Mouse (Mus musculus): ENCODE data around the gene Plk5. TPM values are rescaled to one million over a fixed set of nuclear protein-coding genes. Genes with fewer than 3 reads are reported as not detected.

Gene Plk5
- polyA plus RNA-seq, 1 experiment from 2014 or later: 2.9 TPM

DNA sequence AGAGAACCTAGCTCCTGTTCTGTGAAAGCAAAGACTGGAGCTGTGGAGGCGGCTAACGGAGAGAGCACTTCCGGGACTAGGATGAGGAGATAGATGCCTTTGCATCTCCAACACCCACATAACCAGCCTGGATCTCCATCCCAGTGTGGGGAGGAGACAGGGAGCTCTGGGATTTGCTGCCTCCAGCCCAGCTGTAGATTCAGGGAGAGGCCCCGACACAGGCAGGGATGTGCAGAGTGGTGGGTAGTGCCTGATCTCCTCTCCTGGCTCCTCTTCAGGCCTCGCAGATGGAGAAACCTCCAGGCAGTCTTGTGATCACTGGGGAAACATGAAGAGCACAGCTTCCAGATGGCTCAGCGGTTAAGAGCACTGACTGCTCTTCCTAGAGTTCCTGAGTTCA, 16.4 kb downstream of the Plk5 start:
- H3K27me3 ChIP-seq (ENCODE audit: control insufficient read depth, insufficient read depth, low read length): no peaks in the 10 kb centered on the region
- no peaks in the 10 kb centered on the region for H3K36me3 ChIP-seq (ENCODE audit: control insufficient read depth, insufficient read depth, low read length)
- no peak overlapping the region for H3K9ac ChIP-seq (replicated peaks; ENCODE audit: low read length)
- ATAC-seq (ENCODE audit: low FRiP score, low TSS enrichment) (no peak), DNase-seq (no peak)
- WGBS: 83% methylated on average over 6 of the region's 6 CpGs
- peaks cover 11% of the 10 kb centered on the region; the same call in 1 of the 2 replicates for H3K4me1 ChIP-seq (ENCODE audit: control insufficient read depth, insufficient read depth, low read length)
- no peak overlapping the region for H3K27ac ChIP-seq (replicated peaks; ENCODE audit: low read depth, low read length)
- H3K4me2 ChIP-seq (ENCODE audit: low read length): no peak overlapping the region
- no peaks in the 10 kb centered on the region for H3K9me3 ChIP-seq (ENCODE audit: control insufficient read depth, low read length)
- H3K4me3 ChIP-seq (replicated peaks; ENCODE audit: low read depth, low read length): no peak overlapping the region

GRCm38 (mm10) chr10:80374063-80374462, 17.8 kb downstream of the Plk5 start:
- ATAC-seq (ENCODE audit: low FRiP score, low TSS enrichment) (no peak), DNase-seq (peak; percentile 72)
- Histone ChIP-seq H3K9me3 (ENCODE audit: control insufficient read depth, low read length) (no peaks in the 10 kb centered on the region), H3K27ac (replicated peaks; ENCODE audit: low read depth, low read length) (no peak overlapping the region), H3K36me3 (ENCODE audit: control insufficient read depth, insufficient read depth, low read length) (peaks cover 1% of the 10 kb centered on the region), H3K27me3 (ENCODE audit: control insufficient read depth, insufficient read depth, low read length) (no peaks in the 10 kb centered on the region), H3K4me2 (ENCODE audit: low read length) (no peak overlapping the region), H3K4me1 (ENCODE audit: control insufficient read depth, insufficient read depth, low read length) (peaks cover 11% of the 10 kb centered on the region; the same call in 1 of the 2 replicates), H3K9ac (replicated peaks; ENCODE audit: low read length) (no peak overlapping the region), H3K4me3 (replicated peaks; ENCODE audit: low read depth, low read length) (no peak overlapping the region)
- 23% methylated on average over 6 of the region's 6 CpGs for WGBS

DNA sequence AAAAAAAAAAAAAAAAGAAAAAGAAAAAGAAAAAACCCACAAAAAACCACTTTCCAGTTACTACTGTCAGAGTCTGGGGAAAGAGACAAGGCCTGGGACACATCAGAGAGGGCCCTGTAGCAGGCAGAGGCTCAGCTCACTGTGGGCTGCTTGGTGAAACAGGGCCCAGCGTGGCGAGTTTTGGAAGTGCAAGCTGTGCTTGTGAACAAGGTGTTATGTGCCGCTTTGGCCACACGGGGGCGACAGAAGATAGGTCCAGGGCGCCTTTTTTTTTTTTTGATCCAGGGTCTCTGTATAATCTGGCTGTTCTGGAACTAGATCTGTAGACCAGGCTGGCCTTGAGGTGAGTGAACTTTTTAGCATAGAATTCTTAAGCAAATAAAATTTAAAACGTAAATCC, 19.9 kb downstream of the Plk5 start:
- peaks cover 20% of the 10 kb centered on the region for H3K36me3 ChIP-seq (ENCODE audit: control insufficient read depth, insufficient read depth, low read length)
- H3K9ac ChIP-seq (replicated peaks; ENCODE audit: low read length): no peak overlapping the region
- ATAC-seq (ENCODE audit: low FRiP score, low TSS enrichment): no peak
- H3K27ac ChIP-seq (replicated peaks; ENCODE audit: low read depth, low read length): no peak overlapping the region
- no peaks in the 10 kb centered on the region for H3K27me3 ChIP-seq (ENCODE audit: control insufficient read depth, insufficient read depth, low read length)
- H3K4me3 ChIP-seq (replicated peaks; ENCODE audit: low read depth, low read length): no peak overlapping the region
- H3K4me2 ChIP-seq (ENCODE audit: low read length): no peak overlapping the region
- no peaks in the 10 kb centered on the region for H3K9me3 ChIP-seq (ENCODE audit: control insufficient read depth, low read length)
- peaks cover 8% of the 10 kb centered on the region; the same call in 1 of the 2 replicates for H3K4me1 ChIP-seq (ENCODE audit: control insufficient read depth, insufficient read depth, low read length)
- peak; percentile 97 for DNase-seq
- under 1% methylated on average over 7 of the region's 7 CpGs for WGBS

DNA sequence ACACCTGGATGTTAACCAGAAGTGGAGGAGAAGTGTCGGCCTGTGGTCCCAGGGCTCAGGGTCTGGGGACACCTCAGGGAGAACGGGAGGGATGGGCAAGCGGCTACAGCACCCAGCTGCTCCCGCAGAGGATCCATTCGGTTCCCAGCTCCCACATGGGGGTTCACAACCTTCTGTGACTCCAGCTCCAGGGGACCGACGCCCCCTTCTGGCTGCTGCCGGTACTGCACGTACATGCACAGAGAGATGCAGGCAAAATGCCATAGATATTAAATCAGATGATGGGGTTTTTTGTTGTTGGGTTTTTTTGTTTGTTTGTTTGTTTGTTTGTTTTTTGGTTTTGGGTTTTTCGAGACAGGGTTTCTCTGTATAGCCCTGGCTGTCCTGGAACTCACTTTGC, 21.5 kb downstream of the Plk5 start:
- WGBS: 52% methylated on average over 10 of the region's 10 CpGs

DNA sequence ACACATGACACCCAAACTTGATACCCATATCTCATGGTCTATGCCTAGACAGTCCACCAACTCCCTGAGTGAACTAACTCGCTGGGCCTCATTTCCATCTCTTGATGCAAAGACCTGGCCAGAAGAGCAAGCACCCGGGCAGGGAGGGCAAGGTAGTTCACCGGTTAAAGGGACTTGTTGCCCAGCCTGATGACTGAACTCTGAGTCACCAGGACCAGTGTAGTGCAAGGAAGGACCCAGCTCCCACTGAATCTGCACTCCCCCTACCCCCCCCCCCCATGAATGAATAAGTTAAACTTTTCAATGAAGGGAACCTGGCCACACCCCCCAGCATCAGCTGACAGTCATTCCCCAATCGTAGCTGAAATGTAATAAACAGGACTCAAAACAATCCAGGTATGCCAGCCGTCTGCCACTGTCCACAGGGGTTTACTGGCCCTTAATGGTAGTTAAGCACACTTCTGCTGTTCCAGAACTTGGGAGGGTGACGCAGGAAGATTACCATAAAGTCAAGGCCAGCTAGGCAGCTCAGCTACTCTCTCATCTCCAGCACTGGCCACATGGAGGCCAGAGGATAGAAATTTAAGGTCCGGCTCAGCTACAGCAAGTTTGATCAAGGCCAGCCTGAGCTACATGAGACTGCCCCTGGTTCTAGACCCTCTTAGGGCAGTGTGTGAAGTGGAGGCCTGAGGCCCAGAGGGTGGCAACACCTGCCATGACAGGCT, 26.5 kb downstream of the Plk5 start:
- Histone ChIP-seq H3K27ac (replicated peaks; ENCODE audit: low read depth, low read length) (no peak overlapping the region), H3K27me3 (ENCODE audit: control insufficient read depth, insufficient read depth, low read length) (no peaks in the 10 kb centered on the region), H3K36me3 (ENCODE audit: control insufficient read depth, insufficient read depth, low read length) (peaks cover 61% of the 10 kb centered on the region), H3K9ac (replicated peaks; ENCODE audit: low read length) (no peak overlapping the region), H3K4me2 (ENCODE audit: low read length) (peak overlapping the region; percentile 98), H3K4me3 (replicated peaks; ENCODE audit: low read depth, low read length) (peak overlapping the region; percentile 82), H3K9me3 (ENCODE audit: control insufficient read depth, low read length) (no peaks in the 10 kb centered on the region), H3K4me1 (ENCODE audit: control insufficient read depth, insufficient read depth, low read length) (peaks cover 26% of the 10 kb centered on the region)
- DNase-seq (no peak), ATAC-seq (ENCODE audit: low FRiP score, low TSS enrichment) (no peak)
- 83% methylated on average over 7 of the region's 7 CpGs for WGBS

More for the DNA sequence above, 21.5 kb downstream of the Plk5 start:
- no peak overlapping the region for H3K4me2 ChIP-seq (ENCODE audit: low read length)
- peaks cover 3% of the 10 kb centered on the region; the same call in 1 of the 2 replicates for H3K4me1 ChIP-seq (ENCODE audit: control insufficient read depth, insufficient read depth, low read length)
- H3K4me3 ChIP-seq (replicated peaks; ENCODE audit: low read depth, low read length): no peak overlapping the region
- H3K27ac ChIP-seq (replicated peaks; ENCODE audit: low read depth, low read length): no peak overlapping the region
- H3K9ac ChIP-seq (replicated peaks; ENCODE audit: low read length): no peak overlapping the region
- no peak for DNase-seq
- no peaks in the 10 kb centered on the region for H3K27me3 ChIP-seq (ENCODE audit: control insufficient read depth, insufficient read depth, low read length)
- H3K36me3 ChIP-seq (ENCODE audit: control insufficient read depth, insufficient read depth, low read length): peaks cover 36% of the 10 kb centered on the region
- ATAC-seq (ENCODE audit: low FRiP score, low TSS enrichment): no peak
- no peaks in the 10 kb centered on the region for H3K9me3 ChIP-seq (ENCODE audit: control insufficient read depth, low read length)

- H3K9me3 ChIP-seq (ENCODE audit: control insufficient read depth, low read length): no peaks in the 10 kb centered on the region
- no peak overlapping the region for H3K27ac ChIP-seq (replicated peaks; ENCODE audit: low read depth, low read length)
- H3K9ac ChIP-seq (replicated peaks; ENCODE audit: low read length): peak overlapping the region; percentile 99
- 45% methylated on average over 4 of the region's 4 CpGs for WGBS
- H3K4me3 ChIP-seq (replicated peaks; ENCODE audit: low read depth, low read length): peak overlapping the region; percentile 82
- peak overlapping the region; percentile 98 for H3K4me2 ChIP-seq (ENCODE audit: low read length)
- no peaks in the 10 kb centered on the region for H3K27me3 ChIP-seq (ENCODE audit: control insufficient read depth, insufficient read depth, low read length)
- ATAC-seq (ENCODE audit: low FRiP score, low TSS enrichment) (no peak), DNase-seq (no peak)
- peaks cover 31% of the 10 kb centered on the region for H3K4me1 ChIP-seq (ENCODE audit: control insufficient read depth, insufficient read depth, low read length)
- H3K36me3 ChIP-seq (ENCODE audit: control insufficient read depth, insufficient read depth, low read length): peaks cover 61% of the 10 kb centered on the region
Measured at GRCm38 (mm10) chr10:80383431-80383830, 27.2 kb downstream of the Plk5 start.

DNA sequence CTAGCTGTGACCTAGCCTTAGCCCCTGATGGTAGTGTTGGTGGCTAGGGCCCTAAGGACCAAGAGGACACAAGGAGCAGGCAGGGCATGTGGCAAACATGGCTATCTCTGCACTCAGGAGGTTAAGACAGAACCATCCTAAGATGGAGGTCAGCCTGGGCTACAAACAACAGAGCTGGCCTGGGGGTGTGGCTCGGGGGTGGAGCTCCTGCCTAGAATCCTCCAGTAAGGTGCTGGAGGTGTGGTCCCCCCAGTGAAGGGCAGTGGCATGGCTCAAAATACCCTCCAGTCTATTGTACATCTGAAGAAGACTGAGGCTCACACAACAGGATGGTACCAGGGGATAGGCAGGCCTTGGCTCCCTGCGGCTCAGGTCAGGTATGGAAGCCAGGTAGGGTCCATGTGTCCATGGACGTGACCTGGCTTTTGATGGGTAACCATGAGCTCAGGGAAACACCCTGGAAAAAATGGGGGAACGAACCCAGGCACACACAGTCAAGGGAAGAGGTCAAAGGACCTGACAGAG, 27.9 kb downstream of the Plk5 start:
- peak overlapping the region; percentile 82 for H3K4me3 ChIP-seq (replicated peaks; ENCODE audit: low read depth, low read length)
- H3K27me3 ChIP-seq (ENCODE audit: control insufficient read depth, insufficient read depth, low read length): no peaks in the 10 kb centered on the region
- peaks cover 59% of the 10 kb centered on the region for H3K36me3 ChIP-seq (ENCODE audit: control insufficient read depth, insufficient read depth, low read length)
- H3K4me1 ChIP-seq (ENCODE audit: control insufficient read depth, insufficient read depth, low read length): peaks cover 31% of the 10 kb centered on the region
- H3K9ac ChIP-seq (replicated peaks; ENCODE audit: low read length): peak overlapping the region; percentile 99
- H3K9me3 ChIP-seq (ENCODE audit: control insufficient read depth, low read length): no peaks in the 10 kb centered on the region
- ATAC-seq (ENCODE audit: low FRiP score, low TSS enrichment): no peak
- no peak for DNase-seq
- peak overlapping the region; percentile 98 for H3K4me2 ChIP-seq (ENCODE audit: low read length)
- 86% methylated on average over 4 of the region's 4 CpGs for WGBS
- peak overlapping the region; percentile 99; the same call in 1 of the 2 replicates for H3K27ac ChIP-seq (replicated peaks; ENCODE audit: low read depth, low read length)

DNA sequence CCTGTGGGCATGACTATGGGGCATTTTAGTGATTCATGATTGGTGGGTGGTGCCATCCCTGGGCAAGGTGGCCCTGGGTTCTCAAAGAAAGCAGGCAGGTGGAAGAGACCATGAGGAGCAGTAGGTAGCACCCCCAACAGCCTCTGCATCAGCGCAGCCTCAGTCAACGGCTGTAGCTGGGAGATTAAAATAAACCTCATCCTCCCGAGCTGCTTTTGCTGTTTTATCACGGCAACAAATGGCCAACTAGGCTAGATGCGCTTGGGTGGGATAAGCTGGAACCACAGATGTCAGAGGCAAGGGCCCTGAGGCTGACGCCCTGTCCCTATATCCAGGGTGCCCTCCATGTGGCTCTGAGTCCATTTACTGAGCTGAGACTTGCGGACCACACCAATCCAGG, 28.4 kb downstream of the Plk5 start:
- H3K27me3 ChIP-seq (ENCODE audit: control insufficient read depth, insufficient read depth, low read length): no peaks in the 10 kb centered on the region
- ATAC-seq (ENCODE audit: low FRiP score, low TSS enrichment): no peak

GRCm38 (mm10) chr10:80385310-80385709, 29.1 kb downstream of the Plk5 start:
- Histone ChIP-seq H3K9ac (replicated peaks; ENCODE audit: low read length) (peak overlapping the region; percentile 99), H3K9me3 (ENCODE audit: control insufficient read depth, low read length) (no peaks in the 10 kb centered on the region), H3K4me2 (ENCODE audit: low read length) (peak overlapping the region; percentile 98), H3K27me3 (ENCODE audit: control insufficient read depth, insufficient read depth, low read length) (no peaks in the 10 kb centered on the region), H3K4me3 (replicated peaks; ENCODE audit: low read depth, low read length) (peak overlapping the region; percentile 82), H3K4me1 (ENCODE audit: control insufficient read depth, insufficient read depth, low read length) (peaks cover 31% of the 10 kb centered on the region), H3K27ac (replicated peaks; ENCODE audit: low read depth, low read length) (peak overlapping the region; percentile 99), H3K36me3 (ENCODE audit: control insufficient read depth, insufficient read depth, low read length) (peaks cover 54% of the 10 kb centered on the region)
- DNase-seq (peak; percentile 61), ATAC-seq (ENCODE audit: low FRiP score, low TSS enrichment) (peak; percentile 9; the same call in 1 of the 2 replicates)
- 5% methylated on average over 7 of the region's 7 CpGs for WGBS

More for the DNA sequence above, 28.4 kb downstream of the Plk5 start:
- H3K36me3 ChIP-seq (ENCODE audit: control insufficient read depth, insufficient read depth, low read length): peaks cover 55% of the 10 kb centered on the region
- WGBS: 54% methylated on average over 7 of the region's 7 CpGs
- H3K4me1 ChIP-seq (ENCODE audit: control insufficient read depth, insufficient read depth, low read length): peaks cover 31% of the 10 kb centered on the region
- peak overlapping the region; percentile 99 for H3K9ac ChIP-seq (replicated peaks; ENCODE audit: low read length)
- H3K27ac ChIP-seq (replicated peaks; ENCODE audit: low read depth, low read length): peak overlapping the region; percentile 99
- H3K4me3 ChIP-seq (replicated peaks; ENCODE audit: low read depth, low read length): peak overlapping the region; percentile 82
- H3K4me2 ChIP-seq (ENCODE audit: low read length): peak overlapping the region; percentile 98
- DNase-seq: no peak
- H3K9me3 ChIP-seq (ENCODE audit: control insufficient read depth, low read length): no peaks in the 10 kb centered on the region
